Mouse (Mus musculus) midbrain, postnatal 0 days (tissue): ENCODE measurements at regions not wholly inside any gene's neighbourhood (a gene's known extent, or its start where the extent isn't known, plus 50 kb on each side); places are given as distances from the start of the nearest gene placed in this dataset.

Experiments
- ATAC-seq: fragments of 200-750 bp; cut with Nextera tagmentation; 2 replicates; pipeline ENCODE4 v1.8.0; 2017; ENCODE audit warnings: moderate number of reproducible peaks, mild to moderate bottlenecking, moderate TSS enrichment, moderate library complexity; ENCODE audit not compliant: low FRiP score
- DNase-seq: peaks from one replicate; pipeline ENCODE4 v3.0.0-alpha.2; 2015; ENCODE audit warnings: low spot score
- H3K27ac ChIP-seq: fragments of 300-500 bp; sonication (generic); 2 replicates; pipeline ENCODE4 v1.5.1; 2014; ENCODE audit warnings: low read depth, mild to moderate bottlenecking, low read length, mixed read lengths
- H3K27me3 ChIP-seq: fragments of 300-500 bp; sonication (generic); 2 replicates; pipeline ENCODE4 v1.6.1; 2014; ENCODE audit warnings: low read length, control low read depth, mixed read lengths; ENCODE audit not compliant: insufficient read depth
- H3K36me3 ChIP-seq: fragments of 300-500 bp; sonication (generic); 2 replicates; pipeline ENCODE4 v1.6.1; 2014; ENCODE audit warnings: low read length, control low read depth, mixed read lengths; ENCODE audit not compliant: insufficient read depth
- H3K4me1 ChIP-seq: fragments of 300-500 bp; sonication (generic); 2 replicates; pipeline ENCODE4 v1.6.1; 2014; ENCODE audit warnings: mild to moderate bottlenecking, control low read depth, antibody characterized with exemption, low read length, mixed read lengths; ENCODE audit not compliant: insufficient read depth
- H3K4me2 ChIP-seq: fragments of 300-500 bp; sonication (generic); 2 replicates; pipeline ENCODE4 v1.6.1; 2014; ENCODE audit warnings: low read depth, mild to moderate bottlenecking, low read length, mixed read lengths; ENCODE audit not compliant: poor library complexity, severe bottlenecking
- H3K4me3 ChIP-seq: fragments of 300-500 bp; sonication (generic); 2 replicates; pipeline ENCODE4 v1.5.1; 2014; ENCODE audit warnings: low read depth, mild to moderate bottlenecking, low read length, moderate library complexity
- H3K9ac ChIP-seq: fragments of 300-500 bp; sonication (generic); replicated peaks from 2 replicates; pipeline ENCODE4 v1.6.1; 2014; ENCODE audit warnings: mild to moderate bottlenecking, low read length, moderate library complexity, mixed read lengths; ENCODE audit not compliant: poor library complexity, severe bottlenecking
- H3K9me3 ChIP-seq: fragments of 300-500 bp; sonication (generic); 2 replicates; pipeline ENCODE4 v1.6.1; 2016; ENCODE audit warnings: low read length, control low read depth
- CTCF ChIP-seq: IDR thresholded peaks from 2 replicates; pipeline ENCODE4 v1.5.1; 2016; ENCODE audit warnings: antibody characterized with exemption, mild to moderate bottlenecking
- WGBS: fragments of 180-500 bp; shearing (Covaris S2); extraction: QIAGEN DNeasy Blood & Tissue Kit; methylation state at CpG from one replicate; pipeline ENCODE4 v1.1.7; 2014; 5-methylcytosine and 5-hydroxymethylcytosine counted together

DNA sequence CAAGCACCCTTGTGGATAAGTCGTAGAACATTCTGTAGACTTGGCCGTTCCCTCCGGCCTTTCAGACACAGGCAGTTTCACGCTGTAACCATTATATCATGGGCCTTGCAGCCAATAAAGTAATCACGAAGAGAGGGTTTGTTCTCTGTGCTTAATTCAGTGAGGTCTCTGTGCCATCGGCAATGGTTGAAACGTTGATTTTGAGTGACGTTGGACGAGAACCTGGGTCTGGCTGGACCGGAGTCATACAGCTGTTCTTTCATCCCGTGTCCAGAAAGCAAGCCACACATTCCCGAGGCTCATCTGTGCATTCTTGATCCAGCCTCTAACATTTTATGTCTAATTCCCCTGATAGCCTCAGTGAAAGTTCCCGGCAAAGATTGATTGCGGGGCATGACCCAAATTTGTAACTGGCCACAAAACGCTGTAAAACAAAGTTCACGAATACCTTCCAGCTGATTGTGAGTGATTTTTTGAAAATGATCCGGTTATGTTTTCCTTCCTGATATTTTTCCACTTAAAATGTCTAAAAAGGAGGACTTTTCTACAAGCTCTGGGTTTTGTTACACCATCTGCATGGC lies 197.1 kb upstream of the Habp2 start:
- no peaks in the 10 kb centered on the region for H3K4me1 ChIP-seq
- no peak for ATAC-seq
- H3K9ac ChIP-seq = no peak overlapping the region
- H3K27me3 ChIP-seq = no peaks in the 10 kb centered on the region
- TF ChIP-seq CTCF = no peak
- H3K9me3 ChIP-seq = no peaks in the 10 kb centered on the region
- H3K36me3 ChIP-seq = no peaks in the 10 kb centered on the region
- no peak overlapping the region for H3K4me3 ChIP-seq
- DNase-seq = no peak
- 94% methylated on average over 17 of the region's 17 CpGs for WGBS
- no peak overlapping the region for H3K4me2 ChIP-seq
- H3K27ac ChIP-seq = no peak overlapping the region

DNA sequence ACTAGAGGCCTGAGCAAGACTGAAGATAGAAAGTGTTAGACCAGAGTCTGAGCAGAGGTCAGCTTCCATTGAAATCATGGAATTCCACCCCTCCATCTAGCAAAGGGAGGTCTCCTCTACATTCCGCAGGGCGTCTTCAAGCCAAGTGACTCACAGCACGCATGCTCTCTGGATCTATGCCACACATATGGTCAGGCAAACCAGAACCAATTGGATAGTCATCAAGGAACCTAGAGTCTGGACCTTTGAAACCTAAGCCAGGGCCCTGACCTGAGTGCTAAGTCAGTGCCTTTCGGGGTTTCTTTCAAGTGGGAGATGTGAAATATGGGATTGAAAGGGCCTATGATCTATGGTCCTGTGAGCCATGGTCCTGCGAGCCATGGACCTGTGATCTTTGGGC lies 195.4 kb upstream of the Habp2 start:
- DNase-seq = no peak
- ATAC-seq = no peak
- TF ChIP-seq CTCF = no peak

DNA sequence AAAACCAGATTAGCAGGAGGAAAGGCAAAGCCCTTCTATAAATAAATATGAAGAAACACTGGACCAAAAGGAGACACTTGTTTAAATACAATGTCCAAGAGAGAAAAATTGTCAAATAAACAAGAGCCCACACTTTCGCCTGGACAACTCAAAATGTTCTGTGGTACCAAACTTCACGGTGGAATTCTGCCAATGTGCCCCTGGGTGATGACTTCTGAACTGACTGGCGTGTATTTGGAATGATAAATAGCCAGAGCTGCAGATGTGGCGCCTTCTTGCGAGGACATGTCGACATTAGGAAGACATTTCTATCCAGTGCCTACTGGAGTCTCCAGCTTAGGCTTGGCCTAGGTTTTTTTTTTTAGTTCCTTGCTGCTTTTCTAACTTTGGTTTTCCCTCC lies 191.1 kb upstream of the Habp2 start:
- ATAC-seq = no peak
- WGBS = 85% methylated on average over 6 of the region's 6 CpGs
- no peak overlapping the region for H3K27ac ChIP-seq

More for the DNA sequence above, 195.4 kb upstream of the Habp2 start:
- 87% methylated on average over 5 of the region's 5 CpGs for WGBS
- H3K9ac ChIP-seq = no peak overlapping the region
- H3K4me3 ChIP-seq = no peak overlapping the region
- H3K36me3 ChIP-seq = no peaks in the 10 kb centered on the region
- H3K4me1 ChIP-seq = no peaks in the 10 kb centered on the region
- H3K27me3 ChIP-seq = no peaks in the 10 kb centered on the region
- H3K27ac ChIP-seq = no peak overlapping the region
- no peak overlapping the region for H3K4me2 ChIP-seq
- H3K9me3 ChIP-seq = no peaks in the 10 kb centered on the region

DNA sequence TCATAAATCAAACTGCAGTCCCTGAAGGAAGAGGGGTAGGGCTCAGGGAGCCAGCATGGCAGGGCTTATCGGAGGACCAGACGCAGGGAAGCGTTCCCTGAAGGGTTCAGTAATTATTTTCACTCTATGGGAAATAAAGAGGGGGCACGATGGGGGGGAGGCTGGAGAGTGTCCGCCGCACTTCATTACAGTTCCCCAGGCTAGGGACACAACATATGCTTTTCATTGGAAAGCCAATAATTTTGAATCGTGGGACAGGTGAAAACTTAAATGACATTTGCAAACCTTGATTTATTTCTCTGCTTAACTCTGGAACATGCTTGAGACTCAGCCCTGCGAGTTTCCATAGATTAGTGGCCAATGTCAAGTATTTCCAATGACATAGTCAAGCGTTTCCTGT lies 187.2 kb upstream of the Habp2 start:
- no peak for TF ChIP-seq CTCF
- Histone ChIP-seq H3K4me2 (no peak overlapping the region), H3K36me3 (no peaks in the 10 kb centered on the region), H3K27me3 (no peaks in the 10 kb centered on the region), H3K4me1 (no peaks in the 10 kb centered on the region), H3K27ac (no peak overlapping the region), H3K4me3 (no peak overlapping the region), H3K9ac (no peak overlapping the region), H3K9me3 (no peaks in the 10 kb centered on the region)
- DNase-seq (no peak), ATAC-seq (no peak)
- 84% methylated on average over 9 of the region's 9 CpGs for WGBS

More for the DNA sequence above, 191.1 kb upstream of the Habp2 start:
- H3K4me2 ChIP-seq = no peak overlapping the region
- no peak for DNase-seq
- H3K36me3 ChIP-seq = no peaks in the 10 kb centered on the region
- no peak overlapping the region for H3K4me3 ChIP-seq
- no peaks in the 10 kb centered on the region for H3K4me1 ChIP-seq
- no peaks in the 10 kb centered on the region for H3K27me3 ChIP-seq
- no peak for TF ChIP-seq CTCF
- no peak overlapping the region for H3K9ac ChIP-seq
- H3K9me3 ChIP-seq = no peaks in the 10 kb centered on the region

DNA sequence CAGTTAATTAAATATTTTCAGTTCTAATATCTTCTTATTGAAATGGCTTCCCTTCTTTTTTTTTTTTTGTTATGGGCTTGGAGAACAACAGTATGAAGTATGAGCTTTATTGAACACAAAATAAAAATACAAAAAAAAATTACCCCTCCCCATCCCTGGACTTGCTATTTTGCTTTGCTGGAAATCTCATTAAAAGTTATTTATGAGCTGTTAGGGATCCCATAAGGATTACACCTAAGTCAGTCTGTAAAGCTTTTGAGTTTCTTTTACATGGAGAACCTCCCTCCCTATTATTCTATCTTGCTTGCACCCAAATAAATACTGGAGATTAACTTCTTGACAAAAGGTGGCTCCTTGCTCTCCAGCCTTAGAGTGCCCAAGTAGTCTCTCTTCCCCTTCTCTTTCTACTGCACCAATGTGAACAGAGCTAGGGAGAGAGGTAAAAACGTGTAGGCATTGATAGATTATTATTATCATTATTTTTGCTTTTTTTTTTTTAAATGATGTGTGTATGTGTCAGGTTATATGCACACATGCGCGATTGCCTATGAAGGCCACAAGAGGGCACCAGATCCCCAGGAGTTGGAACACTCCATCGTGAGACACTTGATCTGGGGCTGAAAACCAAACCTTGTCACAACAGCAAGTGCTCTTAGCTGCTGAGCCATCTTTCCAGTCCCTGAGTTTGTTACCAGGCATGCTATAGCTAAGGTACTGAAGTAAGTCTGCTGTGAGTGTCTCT lies 186.6 kb upstream of the Habp2 start:
- 67% methylated on average over 4 of the region's 4 CpGs for WGBS
- H3K9ac ChIP-seq = no peak overlapping the region
- DNase-seq (no peak), ATAC-seq (no peak)
- no peaks in the 10 kb centered on the region for H3K36me3 ChIP-seq
- TF ChIP-seq CTCF = no peak; the same call in 1 of the 2 replicates
- no peak overlapping the region for H3K4me3 ChIP-seq
- no peaks in the 10 kb centered on the region for H3K9me3 ChIP-seq
- H3K27ac ChIP-seq = no peak overlapping the region
- no peak overlapping the region for H3K4me2 ChIP-seq
- H3K4me1 ChIP-seq = no peaks in the 10 kb centered on the region
- no peaks in the 10 kb centered on the region for H3K27me3 ChIP-seq

DNA sequence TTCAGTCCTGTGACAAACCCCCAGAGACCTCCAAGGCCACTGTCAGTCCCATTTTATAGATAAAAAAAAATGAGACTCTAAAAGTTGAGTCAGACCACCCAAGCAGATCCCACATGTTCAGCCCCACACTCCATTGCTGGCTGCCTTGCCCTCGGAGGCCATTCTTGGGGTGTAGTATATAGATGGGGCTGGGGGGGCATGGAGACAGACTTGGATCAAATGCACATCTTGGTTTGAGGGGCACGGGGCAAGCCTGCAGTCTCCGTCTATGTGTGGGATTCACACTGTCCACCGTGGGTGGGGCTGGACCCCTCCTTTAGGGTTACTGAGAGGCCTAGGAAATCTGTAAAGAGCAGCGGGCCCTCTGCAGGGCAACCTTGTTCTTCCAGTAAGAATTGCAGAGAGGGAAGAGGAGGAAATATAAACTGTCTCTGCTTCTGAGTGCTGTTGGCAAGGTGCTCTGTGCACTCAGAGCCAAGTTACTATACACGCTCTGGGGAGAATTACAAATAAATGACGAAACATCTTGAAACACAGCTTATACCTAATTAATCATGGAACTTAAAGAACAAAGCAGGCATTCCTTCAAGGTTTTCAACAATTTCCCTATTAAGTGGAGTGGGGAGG lies 184.4 kb upstream of the Habp2 start:
- Histone ChIP-seq H3K4me2 (no peak overlapping the region), H3K4me3 (no peak overlapping the region), H3K36me3 (no peaks in the 10 kb centered on the region), H3K27ac (no peak overlapping the region), H3K9ac (no peak overlapping the region), H3K27me3 (no peaks in the 10 kb centered on the region), H3K9me3 (no peaks in the 10 kb centered on the region), H3K4me1 (no peaks in the 10 kb centered on the region)
- 76% methylated on average over 7 of the region's 7 CpGs for WGBS
- ATAC-seq (no peak), DNase-seq (no peak)
- TF ChIP-seq CTCF = no peak
